Mouse (Mus musculus) Muller cell, postnatal 12 days (primary cell): ENCODE results near the gene B630019K06Rik.
"Not testable (repeated sequence)": the region's sequence is repeated elsewhere in the genome, so short reads cannot be mapped to it uniquely, and the experiment has no call there.

Source experiments
- DNase-seq: peaks from one replicate; pipeline ENCODE4 v3.0.0-alpha.2; 2015; ENCODE audit errors: inconsistent ontology term

Gene B630019K06Rik

DNA sequence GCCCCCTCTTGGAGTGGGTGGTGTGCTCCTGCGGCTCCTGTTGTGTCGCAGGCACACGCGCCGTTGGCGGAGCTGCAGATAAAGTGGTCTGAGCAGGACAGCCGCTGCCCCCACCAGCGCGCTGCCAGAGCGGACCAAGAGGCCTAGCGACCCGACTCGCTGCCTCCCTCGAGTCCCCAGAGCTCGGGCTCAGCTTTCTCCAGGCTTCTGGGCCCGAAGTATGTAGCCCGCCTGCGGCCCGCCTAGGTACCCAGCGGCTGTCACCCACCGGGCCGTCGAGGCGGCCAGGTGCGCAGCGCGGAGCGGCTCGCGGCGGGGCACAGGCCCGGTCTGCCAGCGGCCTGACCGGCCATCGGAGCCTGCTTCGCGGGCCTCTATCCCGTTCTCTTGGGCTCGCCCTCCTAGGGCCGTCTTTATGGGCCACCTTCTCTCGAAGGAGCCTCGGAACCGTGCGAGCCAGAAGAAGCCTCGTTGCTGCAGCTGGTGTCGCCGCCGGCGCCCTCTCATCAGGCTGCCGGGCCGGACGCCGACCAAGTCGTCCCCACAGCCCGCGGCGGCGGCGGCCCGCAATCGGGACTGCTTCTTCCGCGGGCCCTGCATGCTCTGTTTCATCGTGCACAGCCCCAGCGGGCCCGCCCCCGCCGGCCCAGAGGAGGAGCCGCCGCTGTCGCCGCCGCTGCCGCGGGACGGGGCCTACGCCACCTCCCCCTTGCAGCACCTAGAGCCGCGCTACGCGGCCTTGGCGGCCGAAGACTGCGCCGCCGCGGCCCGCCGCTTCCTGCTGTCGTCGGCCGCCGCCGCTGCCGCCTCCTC, at the start of gene B630019K06Rik:
B630019K06Rik (plus strand) TSS at position 40 of the 813 bp plus-strand sequence.
- DNase-seq = peak; percentile 83

DNA sequence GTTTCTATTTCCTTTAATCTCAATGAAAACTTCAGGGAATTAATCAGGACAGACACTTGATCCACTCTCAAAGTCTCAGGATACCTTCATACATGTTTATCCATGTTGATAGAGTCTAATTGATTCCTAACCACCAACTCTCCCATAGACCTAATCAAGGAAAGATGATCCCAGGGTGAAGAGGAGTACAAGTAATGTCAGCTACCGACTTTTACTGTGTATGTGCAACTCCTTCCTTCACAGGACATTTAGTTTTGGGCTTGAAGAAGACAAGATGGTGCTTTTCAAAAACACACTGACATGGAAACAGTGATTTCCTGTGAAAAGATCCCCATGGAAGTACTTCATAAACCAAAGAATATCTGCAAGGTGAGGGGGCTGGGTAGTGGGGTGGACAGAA, 48.5 kb upstream of the B630019K06Rik start, which contains the start of gene Gm6592:
Gm6592 (plus strand) TSS at position 301 of the 400 bp plus-strand sequence.
- DNase-seq = no peak

DNA sequence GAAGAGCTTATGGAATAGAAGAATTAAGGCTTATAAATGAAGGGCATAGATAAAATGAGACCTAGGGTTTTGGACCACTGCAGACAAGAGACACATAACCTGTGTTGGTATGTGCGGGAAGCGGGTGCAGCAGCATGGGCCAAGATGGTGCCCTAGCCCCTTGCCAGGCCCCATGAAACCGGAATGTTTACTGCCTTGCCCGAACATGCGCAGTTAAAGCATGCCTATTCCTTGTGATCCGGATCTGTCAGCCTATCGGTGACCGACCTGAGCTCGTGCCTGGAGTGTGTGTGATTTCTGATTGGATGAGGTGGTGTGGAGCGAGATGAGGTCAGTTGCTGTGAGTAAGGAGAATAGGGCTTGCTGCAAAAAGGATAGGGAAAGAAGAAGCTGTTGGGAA, 39.7 kb upstream of the B630019K06Rik start:
- DNase-seq = no peak

DNA sequence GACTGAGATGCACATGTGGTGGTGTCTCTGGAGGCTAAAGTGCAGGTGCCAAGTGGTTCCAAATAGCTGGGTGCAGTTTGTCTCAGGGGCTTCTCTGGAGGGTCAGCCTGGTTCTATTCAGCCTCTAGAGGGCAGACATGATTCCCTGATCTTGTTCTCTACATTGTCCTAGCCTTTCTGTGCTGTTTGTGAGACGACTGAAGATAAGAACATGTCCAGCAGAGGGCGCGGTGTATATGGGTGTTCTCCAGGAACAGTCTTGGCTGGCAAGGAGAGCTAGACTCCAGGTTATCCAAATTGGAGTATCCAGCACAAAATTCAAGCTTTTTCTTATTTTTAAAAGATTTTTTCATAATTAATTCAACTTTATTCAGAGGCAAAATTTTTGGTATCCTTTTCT, 27.9 kb upstream of the B630019K06Rik start:
- DNase-seq = peak; percentile 35

DNA sequence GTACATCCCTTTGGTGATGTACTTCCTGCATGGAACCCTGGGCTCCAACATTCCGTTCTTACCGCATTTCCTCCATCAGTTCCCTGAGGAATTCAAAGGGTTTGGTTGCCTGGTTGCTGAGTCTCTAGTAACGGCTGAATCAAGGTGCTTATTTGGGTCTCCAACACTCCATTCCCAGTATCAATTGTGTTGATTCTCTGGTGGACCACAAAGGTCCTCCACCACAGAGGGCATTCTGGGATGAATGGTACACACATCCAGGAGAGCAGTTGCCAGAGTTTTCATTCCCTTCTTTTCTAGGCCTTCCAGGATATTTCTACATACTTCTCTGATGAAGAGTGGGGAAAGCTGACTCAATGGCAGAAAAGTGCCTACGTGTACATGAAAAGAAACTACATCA, 18.2 kb upstream of the B630019K06Rik start, which contains the start of gene Gm5751:
Gm5751 (plus strand) TSS at position 301 of the 400 bp plus-strand sequence.
- not testable (repeated sequence) for DNase-seq

DNA sequence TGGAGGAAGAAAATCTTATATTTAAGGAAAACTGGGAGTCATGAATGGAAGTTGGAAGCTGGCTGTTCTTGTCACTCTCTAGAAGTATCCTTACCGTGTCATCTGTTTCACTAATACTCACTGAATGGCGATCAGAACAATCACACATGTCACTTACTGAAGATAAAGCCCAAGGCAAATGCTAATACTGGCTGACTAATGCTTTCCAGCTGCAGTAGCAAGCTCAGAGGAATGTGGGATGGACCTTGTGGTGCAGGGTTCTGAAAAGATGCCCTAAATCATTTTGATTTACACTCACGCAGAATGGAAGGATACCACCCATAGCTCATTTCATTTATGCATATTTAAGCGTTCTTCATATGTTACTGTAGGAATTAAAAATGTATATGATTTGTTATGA, 7.8 kb upstream of the B630019K06Rik start:
- DNase-seq = peak; percentile 76

DNA sequence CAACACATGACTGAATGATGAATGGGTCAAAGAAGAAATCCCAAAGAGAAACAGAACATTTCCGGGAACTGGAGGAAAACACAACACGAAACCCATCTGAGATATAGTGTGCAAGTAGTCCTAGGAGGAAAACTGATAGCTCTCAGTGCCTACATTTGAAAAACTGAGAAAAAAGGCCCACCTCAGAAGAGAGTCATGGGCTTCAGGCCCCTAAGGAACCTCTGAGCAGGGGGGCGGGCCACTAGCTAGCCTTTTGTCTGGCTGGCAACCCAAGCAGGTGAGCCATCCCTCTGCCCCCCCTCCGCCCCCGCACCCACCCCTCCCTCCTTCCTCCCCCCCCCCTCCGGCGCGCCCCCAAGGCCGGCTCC, 223 bp upstream of the B630019K06Rik start:
- DNase-seq = no peak

DNA sequence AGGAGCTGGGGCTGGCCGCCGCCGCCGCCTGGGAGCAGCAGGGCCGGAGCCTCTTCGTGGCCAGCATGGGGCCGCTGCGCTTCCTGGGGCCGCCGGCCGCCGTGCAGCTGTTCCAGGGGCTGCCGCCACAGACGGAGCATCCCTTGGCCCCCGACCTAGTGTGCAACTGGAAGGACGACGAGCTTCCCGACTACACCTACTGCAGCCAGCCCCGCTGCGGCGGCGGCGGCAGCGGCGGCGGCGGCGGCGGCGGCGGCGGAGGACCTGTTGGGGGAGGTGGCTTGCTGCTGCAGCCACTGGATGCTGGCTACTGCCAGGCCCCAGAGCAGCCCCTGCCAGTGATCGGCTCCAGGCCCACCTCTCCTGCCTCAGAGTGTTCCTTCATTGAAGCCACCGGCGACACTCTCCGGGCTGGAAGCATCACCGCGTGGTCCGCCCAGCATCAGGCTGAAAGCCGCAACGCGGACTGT, 1.0 kb downstream of the B630019K06Rik start:
- DNase-seq = peak; percentile 30

DNA sequence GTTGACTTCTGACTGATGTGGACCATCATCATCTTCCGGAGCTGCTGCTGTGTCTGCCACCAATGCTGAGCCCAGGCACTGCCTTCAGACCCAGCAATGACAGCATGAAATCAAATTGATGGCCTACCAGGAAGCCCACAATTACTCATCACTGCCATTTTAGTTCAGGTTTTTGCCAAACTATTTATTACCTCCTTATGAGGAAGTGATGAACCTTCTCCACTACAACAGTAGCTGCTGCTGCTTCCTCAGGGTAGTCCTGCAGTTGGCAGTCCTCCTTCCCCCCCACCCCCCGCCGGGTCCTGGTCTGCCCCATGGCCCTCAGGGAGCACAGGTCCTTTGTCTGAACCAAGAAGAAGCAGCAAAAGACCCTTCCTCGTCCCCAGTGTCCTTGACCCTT, 8.6 kb downstream of the B630019K06Rik start:
- no peak for DNase-seq

DNA sequence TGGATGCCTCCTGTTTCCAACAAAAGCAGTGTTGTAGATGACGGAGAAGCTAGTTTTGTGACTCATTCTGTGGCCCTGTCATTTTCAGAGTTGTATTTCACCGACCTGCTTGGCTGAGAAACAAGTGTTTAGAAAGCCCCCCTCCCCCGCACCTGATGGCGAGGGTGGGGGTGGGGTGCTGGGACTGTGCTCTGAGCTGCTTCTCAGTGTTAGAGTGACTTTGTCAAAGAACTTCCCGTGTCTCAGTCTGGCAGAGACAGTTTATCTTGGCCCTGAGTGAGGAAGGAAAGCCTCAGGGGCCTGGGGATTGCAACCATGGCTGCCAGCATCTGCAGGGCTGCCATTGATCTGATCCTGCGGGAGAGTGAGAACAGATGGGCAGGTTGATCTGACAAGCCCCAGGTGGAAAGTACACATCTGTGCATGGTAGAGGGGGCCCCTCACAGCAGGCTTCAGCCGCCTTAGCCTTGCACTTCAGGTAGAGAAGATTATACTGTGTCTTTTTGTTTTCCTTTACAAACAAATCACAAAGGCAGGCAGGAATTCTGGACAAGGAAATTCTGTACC, 9.8 kb downstream of the B630019K06Rik start:
- DNase-seq = peak; percentile 81

DNA sequence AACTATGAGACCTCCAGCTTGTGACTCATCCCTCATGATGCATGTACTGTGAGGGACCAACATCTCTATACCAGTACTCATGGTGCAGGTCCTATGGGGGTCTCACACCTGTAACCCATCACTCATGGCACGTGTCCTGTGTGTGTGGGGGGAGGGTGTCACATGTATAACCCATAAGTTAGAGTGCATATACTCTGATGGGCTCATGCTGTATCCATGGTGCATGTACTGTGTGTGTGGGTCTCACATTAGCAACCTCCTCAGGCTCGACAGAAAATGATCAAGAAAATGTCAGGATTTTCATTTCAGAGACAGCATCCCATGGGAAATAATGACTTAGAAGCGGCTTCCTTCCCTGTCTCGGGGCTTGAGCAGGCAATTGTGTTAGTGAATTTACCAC, 28.9 kb downstream of the B630019K06Rik start:
- no peak for DNase-seq

DNA sequence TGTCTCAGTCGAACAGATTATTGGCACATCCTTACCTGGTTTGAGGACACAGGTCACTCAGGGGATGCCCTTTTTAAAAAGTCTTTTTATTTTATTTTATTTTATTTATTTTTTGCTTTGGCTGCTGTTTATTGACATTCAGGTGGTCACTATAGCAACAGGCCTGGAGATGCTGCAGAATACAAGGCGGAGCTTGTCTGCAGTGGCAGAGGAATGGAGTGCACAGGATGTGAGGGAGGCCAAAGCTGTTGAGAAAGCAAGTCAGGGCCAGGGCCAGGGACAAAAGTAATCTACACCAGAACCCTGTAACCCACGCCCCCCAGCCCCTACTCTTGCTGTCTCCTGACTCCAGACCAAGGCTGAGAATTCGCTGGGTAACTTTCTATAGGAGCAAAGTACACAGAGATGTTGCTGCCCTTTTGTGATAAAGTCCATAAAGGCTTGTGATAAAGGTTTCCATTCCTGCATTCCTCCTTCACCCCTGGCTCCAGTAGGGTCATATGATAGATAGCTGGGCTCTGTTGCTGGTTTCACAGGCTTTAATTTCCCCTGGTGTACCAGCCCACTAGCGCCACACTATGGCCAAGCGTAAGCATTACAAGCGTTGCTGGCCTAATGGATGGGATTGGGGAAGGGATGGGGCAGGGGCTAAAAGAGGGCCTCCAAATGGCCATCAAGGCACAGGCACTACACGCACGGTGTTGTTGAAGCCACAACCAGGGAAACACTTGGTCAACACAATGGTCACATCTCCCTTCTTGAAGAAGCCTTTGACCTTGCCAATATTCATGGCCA, 29.8 kb downstream of the B630019K06Rik start:
- no peak for DNase-seq

DNA sequence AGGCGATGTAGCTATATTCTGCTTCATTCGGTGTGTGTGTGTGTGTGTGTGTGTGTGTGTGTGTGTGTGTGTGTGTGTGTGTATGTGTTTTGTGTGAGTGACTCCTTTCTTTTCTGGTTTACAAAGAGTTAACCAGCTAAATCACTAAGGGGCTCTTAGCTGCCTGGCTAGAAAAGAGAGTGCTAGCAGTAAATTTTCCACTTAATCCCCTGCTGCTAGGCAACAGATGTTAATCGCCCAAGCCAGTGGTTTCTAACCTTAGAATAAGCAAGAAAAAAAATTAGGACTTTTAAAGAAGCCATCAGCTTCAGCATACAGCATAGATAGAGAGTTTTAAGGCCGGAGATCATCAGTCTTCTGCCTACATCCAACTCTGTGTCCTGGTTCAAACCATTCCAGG, 35.1 kb downstream of the B630019K06Rik start:
- DNase-seq = no peak

DNA sequence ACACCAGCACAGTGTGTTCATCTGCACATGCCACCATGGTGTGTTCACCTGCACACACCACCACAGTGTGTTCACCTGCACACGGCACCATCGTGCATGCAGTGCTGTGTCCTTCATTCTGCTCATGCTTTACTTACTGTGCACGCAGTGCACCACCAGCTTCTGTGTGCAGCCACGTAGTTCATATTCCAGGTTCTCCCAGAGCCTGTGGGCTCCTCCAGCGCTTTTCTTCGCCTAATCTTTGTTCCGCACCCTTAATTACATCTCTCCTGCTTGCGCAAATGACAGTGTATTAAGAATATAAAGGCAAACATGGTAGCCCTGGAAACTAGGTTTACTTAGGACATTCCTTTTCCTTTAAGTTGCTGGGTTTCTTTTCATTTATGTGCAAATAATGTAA, 51.9 kb downstream of the B630019K06Rik start:
- DNase-seq = no peak
